Mouse (Mus musculus): ENCODE data around the gene Rpl36a. TPM values are rescaled to one million over a fixed set of nuclear protein-coding genes. Genes with fewer than 3 reads are reported as not detected.
"Not testable (repeated sequence)": the region's sequence is repeated elsewhere in the genome, so short reads cannot be mapped to it uniquely, and the experiment has no call there.

The Rpl36a gene
- total RNA-seq (2021): 100 to 1,000 TPM; 243 to 272 TPM
- long read RNA-seq, experiment 1, transcript Rpl36a-206 (4 exons, 812 nt): minor isoform, 5 of 185 reads
- long read RNA-seq, experiment 1, transcript Rpl36a-203 (2 exons, 553 nt): minor isoform, 5 of 185 reads
- long read RNA-seq, experiment 1, transcript Rpl36a-201 (5 exons, 483 nt): major isoform, 170 of 185 reads
- long read RNA-seq, experiment 1, partial matches to known transcripts: 3 of 185 reads
- long read RNA-seq, experiment 1, other reads (novel, unspliced or antisense): 1 of 185 reads
- long read RNA-seq, experiment 2, transcript Rpl36a-201 (5 exons, 483 nt): major isoform, 129 of 132 reads
- long read RNA-seq, experiment 2, partial matches to known transcripts: 1 of 132 reads
- long read RNA-seq, experiment 2, other reads (novel, unspliced or antisense): 1 of 132 reads

DNA sequence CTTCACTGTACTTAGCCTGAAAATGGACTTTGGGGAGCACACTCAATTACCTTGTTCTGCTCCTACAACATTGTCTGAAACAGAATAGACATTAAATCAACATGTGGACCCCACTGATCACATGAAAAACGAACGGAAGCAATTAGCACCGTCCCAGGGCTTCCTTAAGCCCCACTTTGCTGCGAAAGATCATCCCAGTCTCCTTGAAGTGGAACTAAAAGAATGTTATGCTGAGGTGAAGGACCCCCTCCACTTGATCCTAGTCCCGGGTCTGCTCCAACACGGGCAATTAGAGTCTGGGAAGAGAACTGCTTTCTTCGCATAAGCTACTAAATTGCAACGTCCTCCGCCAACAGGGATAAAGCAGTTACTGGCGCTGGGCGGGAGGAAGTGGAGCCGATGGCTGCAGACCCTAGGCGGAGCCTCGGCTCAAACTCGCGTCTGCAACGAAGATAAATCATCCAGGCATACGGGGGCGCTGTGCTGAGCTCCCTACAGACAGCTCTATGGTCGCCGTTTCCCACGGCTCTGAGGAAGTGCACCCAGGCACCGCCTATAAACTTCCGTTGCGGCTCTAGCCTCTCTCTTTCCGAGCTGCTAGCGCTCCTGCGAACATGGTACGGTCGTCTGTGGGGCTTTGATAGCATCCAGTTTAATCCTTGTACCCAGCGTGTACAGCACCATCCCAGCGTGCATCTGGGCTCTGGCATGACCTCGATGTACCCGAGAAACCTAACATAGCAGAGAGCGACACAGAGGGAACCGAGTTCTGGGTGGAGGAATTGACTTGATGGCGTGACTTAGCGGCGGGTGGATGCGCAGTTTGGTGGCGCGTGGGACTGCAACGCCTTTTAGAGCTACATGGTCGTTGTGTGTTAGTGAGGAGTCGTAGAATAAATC, at the start of gene Rpl36a:
TSS of gene Rpl36a (plus strand) at position 552 of the 900 bp plus-strand sequence.
- peak; percentile 91 to 92 for DNase-seq

DNA sequence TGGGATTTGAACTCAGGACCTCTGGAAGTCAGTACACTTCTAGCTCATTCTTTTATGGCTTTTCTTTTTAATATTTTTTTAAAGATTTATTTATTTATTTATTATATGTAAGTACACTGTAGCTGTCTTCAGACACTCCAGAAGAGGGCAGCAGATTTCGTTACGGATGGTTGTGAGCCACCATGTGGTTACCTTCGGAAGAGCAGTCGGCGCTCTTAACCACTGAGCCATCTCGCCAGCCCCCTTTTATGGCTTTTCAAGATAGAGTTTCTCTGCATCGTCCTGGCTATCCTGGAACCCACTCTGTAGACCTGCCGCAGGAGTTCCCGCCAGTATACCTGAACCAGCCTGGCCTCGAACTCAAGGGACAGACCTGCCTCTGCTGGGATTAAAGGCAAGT, 45.7 kb upstream of the Rpl36a start:
- DNase-seq: not testable (repeated sequence)

DNA sequence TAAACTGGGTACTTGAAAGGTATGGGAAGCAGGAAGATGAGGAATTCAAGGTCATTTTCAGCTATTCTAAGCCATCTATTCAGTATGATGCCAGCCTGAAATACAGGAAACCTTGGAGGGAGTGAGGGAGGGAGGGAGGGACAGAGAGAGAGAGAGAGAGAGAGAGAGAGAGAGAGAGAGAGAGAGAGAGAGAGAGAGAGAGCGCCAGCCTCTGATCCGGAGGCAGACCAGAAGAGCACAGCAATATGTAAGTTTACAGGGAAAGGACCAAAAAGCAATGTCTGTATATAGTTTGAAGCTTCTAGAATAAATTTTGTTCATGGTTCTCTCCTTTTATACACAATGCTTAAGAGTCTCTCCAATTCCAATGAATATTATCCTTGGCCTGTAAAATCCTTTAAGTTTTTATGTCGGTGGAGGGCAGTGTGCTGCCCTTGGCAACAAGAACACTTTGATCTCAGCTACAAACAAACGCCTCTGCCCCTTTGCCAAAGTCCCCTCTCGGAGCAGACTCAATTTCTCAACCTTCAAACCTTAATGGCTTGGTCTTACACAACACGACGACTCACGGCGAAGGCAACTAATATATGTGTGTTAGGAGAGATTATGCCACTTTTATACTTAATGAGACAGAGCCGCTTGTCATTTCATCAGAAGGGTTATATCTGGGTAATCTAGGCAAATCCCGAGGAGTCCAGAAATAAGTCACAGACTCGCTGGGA, 44.9 kb upstream of the Rpl36a start:
- DNase-seq: peak; percentile 7 to 11

DNA sequence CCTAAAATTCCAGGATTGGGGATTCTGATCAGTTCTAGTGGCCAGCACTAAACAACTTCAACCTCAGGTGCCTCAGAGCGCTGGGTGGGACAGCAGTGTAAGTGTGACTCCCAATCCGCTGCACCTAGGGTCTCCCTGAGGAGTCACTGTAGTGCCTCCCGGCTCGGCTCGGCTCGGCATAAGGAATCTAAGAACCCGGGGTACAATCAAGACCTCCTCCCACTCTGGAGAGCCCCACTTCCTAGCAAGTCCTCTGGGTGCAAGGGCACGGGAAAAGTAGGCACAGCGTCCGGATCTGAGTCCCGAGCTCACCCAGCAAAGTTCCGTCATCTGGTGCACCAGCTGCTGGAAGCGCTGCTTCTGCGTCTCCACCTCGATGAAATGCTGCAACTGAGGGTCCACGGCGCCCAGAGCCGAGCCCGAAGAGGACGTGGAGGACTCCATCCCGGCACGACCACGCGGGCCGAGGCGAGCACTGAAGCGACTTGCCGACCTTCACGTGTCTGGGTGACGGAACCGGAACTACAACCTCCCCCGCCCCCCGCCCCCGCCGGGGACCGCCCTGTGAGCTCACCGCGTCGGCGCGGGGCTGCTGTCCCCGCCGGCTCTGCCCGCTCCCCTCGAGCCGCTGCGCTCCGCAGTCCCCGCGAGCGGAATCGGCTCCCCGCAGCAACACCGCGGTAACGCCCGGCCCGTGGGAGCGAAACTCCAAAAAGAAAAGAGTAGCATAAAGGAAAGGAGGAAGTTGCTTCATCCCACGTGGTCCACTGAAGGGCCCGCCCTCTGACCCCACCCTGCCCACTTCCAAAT, 44.1 kb upstream of the Rpl36a start, which contains the start of gene Timm8a1:
TSS of gene Timm8a1 (minus strand) at position 721 of the 810 bp plus-strand sequence.
- peak; percentile 54 to 69 for DNase-seq

DNA sequence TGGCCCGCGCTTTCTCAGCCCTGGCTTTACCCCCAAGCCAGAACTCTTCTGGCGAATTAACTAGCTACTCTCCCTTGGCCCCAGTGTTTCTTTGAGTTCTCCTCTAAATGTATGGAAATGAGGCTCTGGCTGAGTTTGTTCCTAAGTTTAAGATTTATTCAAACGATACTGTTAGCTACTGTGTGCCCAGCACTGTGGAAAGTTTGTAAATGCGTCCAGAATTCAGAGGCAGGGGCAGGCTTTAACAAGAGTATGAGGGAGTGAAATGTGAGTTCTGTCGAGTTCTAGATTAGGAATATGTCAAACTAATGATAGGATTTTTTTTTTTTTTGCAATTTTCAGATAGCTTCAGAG, 43.5 kb upstream of the Rpl36a start:
- DNase-seq: no peak

DNA sequence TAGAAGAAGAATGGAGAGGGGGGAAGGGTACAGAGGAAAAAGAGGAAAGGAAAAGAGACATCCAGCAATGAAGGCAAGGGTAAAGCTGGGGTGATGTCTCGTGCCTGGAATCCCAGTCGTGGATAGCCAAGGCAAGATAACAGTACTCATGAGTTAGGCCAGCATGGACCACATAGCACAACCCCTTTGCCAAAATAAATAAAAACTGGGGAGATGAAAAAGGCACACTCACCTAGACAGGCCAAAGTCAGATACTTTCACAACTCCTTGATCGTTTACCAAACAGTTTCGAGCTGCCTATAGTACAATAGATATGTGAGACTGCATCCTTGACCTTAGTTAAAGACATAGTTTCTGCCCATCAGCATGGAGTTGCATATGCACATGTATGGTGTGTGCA, 38.1 kb upstream of the Rpl36a start:
- DNase-seq: no peak

DNA sequence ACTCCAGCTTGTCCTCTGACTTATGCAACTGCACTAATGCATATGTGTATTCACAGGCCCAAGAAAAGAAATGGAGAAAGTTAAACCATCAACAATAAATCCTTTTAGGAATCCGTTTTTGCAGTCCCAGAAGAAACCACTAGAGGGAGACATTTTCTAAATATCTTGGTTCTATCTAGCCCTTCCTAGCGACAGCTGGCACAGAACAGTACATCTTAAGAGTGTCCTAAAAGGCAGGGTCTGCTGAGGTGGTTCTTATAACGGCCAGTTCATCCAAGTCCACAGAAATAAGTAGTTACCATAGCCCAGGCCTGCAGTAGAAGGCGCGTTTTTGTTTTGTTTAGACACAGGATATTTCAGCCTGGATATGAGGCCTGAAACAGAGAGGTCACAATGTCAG, 34.6 kb upstream of the Rpl36a start:
- DNase-seq: peak in 1 of 2 experiments; percentile 2

DNA sequence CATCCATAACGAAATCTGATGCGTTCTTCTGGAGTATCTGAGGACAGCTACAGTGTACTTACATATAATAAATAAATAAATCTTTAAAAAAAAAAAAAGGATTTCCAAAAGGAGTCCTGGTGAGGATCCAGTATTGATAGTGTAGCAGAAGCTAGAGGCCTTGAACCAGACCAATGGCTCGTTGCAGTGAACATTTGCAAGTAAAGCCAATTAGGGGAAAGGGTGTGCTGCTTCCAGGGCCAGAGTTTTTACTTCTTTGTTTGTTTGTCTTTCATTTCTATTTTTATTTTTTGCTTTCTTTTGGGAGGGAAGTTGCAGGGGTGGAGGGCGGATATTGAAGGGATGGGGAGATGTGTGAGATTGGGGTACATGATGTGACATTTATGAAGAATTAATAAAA, 32.1 kb upstream of the Rpl36a start:
- no peak for DNase-seq

DNA sequence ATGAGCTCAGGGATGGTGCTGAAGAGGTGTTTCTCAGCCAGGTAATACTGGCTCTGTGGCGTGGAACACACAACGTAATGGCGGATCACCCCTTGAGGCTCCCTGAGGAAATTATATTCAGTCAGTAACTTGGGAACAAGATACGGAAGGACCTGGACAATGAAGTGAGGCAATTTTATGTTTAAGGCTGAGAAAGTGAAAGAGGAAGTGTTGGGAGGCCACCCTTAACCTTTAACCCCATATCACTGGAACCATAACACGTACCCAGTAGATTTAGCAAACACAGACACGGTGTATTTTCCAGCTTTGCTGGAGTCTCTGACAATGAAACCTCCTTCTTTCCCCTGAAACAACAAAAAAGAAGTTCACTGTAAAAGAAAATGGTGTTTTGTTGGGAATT, 31.0 kb upstream of the Rpl36a start:
- no peak for DNase-seq

DNA sequence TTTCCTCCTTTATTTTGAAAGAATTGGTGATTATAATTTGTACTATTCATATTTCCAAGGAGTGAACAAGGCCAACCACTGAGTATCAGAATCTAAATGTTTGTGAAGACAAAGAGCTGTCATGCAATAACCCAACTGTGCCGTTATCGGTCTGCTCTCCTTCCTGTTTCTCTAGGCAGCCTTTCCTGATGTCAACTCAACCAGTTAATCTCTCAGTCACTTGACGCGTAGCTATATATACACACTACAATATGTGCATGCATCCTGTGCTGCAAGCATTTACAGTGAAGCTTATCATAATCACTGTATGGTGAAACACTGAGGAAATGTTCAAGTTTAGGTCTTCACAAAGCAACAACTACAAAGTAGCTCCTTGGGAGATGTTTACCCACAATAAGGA, 21.1 kb upstream of the Rpl36a start:
- no peak for DNase-seq

DNA sequence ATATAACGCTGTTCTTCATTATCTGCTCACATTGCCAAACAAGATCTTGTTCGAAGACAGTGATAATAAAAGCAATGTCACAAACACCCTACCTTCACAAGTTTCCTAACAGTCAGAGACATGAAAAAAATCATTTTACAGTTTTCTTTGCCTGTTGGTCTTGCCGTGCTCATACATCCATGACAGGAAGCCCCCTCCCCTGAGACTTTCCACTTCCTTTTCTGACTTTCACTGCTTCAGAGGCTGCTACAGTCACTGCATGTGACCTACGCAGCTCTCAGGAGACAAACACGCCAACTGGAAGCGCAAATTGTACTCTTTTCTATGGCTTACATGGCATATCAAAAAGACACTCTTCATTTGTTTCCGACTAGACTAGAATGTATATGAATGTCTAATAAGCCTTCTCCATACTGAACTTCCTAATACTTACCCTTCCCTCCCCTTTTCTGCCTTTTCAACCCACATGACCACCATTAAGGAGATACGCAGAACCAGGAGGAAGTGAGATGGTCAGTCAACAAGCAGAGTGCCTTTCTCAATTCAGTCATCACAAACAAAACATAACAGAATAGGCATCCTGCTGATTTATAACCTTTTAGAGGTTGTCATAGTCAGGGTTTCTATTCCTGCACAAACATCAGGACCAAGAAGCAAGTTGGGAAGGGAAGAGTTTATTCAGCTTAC, 18.8 kb upstream of the Rpl36a start:
- no peak for DNase-seq

DNA sequence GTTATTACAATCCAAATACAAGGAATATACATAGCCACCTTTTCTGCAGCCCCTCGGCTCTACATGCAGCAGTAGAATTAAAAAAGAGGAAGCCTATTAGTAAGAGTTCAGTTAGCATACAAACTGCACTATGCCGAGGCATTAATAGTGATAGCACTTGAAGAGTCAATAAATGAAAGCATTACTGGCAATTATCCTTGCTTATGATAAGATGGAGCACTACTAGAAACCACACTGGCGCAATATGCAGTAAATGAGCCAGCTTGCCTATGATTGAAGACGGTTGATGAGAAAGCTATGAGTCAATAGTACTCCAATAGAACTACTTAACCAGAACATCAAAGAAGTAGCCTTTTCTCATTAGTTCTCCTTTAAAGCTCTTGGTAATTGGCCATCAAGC, 7.6 kb upstream of the Rpl36a start:
- DNase-seq: no peak

DNA sequence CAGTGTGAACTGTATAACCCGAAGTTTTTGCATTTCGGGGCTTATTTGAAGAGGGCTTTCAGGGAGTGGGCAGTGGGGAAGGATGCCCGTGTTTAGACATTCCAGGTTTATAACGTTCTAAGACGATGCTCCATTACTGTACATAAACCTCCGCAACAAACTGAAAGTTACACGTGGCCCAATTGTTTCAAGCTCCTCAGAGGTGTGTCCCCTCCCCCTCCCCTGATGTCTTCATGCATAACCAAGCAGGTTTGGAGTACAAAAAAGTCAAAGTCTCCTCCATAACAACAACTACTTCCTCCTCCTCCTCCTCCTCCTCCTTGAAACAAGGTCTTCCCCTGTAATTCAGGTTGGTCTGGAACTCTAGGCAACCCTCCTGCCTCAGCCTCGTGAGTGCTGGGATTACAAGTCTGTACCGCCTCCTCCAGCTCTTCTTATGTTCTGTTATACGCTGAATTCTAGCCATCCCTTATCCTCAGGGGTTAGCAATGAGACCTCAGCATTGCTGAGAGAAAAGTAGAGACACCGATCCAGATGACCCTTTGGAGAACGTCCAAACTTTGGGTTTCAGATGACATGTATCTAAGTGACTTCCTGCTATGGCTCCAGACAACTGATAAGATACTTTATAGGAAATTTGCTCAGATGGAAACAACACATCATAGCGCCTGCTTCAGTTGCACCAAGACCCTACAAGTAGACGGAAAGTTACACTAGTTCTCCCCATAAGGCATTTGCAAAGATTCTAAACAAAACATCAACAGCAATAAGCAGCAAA, 4.7 kb upstream of the Rpl36a start:
- no peak for DNase-seq

DNA sequence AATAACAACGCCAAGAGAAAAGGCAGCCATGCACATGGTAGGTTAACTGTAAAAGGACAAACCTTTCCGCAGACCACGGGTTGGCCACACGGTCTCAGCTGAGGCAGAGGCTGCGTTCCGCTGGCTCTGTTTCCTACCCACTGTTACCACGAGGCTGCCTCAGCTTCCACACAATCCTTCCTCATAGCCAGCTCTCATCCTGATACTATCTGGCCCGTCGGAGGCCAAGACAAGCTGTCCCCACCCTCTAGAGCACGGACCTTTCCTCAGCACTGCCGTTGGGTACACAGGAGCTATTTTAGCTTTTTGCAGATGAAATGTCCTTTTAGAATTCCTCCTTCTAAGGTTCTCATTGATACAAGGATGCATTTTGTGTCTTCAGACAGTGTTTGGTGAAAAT, 3.2 kb upstream of the Rpl36a start:
- no peak for DNase-seq

DNA sequence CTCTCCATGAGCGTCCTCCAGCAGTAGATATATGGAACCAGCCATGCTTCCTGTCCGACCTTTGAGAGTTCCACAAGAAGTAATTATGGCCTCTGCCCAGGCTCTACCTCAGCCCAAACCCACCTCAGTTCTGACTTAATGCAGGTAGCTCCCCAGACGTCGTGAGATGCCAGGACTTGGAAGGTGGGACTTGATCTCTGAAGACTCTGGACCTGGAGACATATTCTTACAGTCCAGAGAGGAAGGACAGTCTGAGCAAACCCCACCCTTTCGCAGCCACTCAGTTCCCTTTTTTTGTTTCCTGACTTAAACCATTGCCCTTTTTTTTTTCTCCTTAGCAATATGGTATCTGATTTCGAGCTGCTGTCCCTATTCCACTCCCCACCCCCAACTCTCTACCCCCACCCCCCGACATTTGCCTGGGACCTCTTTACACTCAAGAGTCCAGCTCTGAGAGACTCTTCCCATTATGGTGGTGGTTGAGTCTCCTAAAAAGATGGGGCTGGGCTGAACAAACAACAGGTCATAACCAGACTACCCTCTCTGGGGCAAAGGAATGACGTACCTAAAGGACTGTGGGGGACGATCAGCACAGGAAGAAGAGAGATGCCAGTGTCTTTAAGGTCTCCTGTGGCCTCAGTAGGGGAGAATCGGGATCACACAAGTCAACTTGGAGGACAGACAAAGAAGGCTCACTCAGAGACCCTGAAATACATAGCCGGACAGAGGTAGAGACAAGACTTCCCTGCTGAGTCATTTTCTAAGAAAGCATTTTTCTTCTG, 2.4 kb upstream of the Rpl36a start, which contains the start of gene Btk:
TSS of gene Btk (minus strand) at position 683 of the 782 bp plus-strand sequence.
- DNase-seq: no peak

DNA sequence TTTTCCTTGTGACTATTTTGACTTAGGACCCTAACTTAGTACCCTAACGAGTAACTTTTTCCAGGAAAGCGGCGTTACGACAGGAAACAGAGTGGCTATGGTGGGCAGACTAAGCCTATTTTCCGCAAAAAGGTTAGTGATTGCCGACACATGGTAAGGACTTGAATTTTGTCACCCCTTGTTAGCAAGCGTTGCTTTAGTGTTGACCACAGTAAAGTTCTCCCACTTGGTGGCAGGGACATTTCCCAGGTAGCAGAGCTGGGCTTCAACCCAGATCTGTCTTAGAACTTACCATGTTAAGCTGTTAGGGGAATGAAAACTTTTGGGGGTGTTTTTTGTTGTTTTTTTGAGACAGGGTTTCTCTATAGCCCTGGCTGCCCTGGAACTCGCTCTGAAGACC, 993 bp downstream of the Rpl36a start:
- DNase-seq: no peak

DNA sequence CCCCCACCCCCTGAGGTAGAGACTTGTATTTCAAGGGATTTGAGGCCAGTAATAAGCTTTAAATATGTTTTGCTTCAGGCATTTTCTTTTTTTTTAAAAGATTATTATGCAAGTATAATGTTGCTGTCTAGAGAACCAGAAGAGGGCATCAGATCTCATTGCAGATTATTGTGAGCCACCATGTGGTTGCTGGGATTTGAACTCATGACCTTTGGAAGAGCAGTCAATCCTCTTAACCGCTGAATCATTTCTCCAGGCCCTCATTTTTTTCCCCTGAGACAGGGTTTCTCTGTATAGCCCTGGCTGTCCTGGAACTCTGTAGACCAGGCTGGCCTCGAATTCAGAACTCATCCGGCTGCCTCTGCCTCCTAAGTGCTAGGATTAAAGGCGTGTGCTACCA, 2.8 kb downstream of the Rpl36a start:
- no peak for DNase-seq

DNA sequence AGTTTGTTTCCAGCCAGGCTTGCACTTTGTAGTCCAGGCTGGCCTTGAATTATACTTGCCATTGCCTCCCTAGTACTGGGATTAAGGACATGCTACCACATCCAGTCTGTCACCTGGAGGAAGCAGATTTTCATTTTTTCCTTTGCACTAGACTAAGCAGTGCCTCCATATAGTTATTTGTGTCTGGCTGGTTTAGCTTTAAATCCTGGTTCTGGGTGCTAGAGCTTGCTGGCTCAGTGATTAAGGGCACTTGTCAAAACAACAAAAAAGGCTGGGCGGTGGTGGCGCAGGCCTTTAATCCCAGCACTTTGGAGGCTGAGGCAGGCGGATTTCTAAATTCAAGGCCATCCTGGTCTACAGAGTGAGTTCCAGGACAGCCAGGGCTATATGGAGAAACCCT, 3.5 kb downstream of the Rpl36a start:
- DNase-seq: no peak

DNA sequence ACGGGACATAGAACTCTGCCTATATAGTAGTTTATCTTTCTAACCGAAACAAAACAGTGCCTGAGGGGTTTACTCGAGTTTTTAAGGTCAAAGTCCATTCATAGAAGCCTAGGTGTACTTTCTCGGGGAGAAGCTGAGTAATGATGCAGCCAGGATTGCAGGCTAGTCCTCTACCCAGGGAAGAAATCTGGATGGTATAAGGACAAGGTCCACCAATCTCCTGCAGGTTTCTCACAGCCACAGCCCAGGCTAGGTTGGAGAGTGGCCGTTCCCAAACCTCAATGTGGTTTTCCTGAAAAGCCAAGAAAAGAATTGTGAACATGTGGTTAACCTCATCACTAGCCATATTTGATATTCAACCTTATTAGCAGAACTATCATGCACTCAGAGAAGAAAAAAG, 4.4 kb downstream of the Rpl36a start:
- no peak for DNase-seq
